Mouse (Mus musculus): ENCODE data around the gene Kif17.
"Not testable (repeated sequence)": the region's sequence is repeated elsewhere in the genome, so short reads cannot be mapped to it uniquely, and the experiment has no call there.

Gene Kif17

DNA sequence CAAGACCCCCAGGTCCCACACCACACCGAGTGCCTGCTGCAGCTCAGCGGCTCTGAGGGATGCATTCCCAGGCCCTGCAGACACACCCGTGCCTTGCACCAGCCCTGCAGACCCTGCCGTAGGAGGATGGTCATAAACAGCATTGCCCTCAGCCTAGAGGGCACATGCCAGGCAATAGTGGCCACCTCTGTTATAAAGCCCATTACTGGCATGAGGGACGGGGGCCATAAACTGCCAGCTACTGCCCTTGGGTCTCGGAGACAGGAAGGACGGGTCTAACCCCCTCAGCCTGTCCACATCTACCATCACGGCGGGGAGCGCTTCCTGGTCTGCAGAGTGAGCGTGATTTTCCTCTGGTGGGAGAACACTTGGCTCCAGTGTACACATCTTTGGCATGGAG lies 62.8 kb downstream of the Kif17 start:
- DNase-seq (ENCODE audit: low spot score in 2 of 2) = no peak

DNA sequence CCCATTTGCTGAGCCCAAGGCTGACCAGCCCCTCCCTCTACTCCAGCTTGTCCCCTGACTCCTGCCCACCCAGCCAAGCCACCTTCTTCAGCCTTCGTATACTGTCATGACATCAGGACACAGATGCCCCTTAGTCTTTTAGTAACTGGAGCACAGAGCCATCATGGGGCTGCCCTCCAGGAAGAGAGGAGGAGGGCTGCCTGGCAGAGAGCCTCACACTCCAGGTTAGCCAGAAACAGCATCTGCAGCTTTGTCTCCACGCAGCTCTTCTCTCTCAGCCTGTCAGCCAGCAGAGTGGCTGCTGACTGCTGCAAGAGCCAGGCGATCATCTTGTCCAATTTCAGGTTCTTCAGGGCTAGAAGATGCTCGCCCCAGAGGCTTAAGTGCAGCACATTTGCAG lies 63.6 kb downstream of the Kif17 start:
- no peak for DNase-seq (ENCODE audit: low spot score in 2 of 2)

GRCm38 (mm10) chr4:138315781-138316180 lies 65.5 kb downstream of the Kif17 start:
- DNase-seq (ENCODE audit: low spot score in 2 of 2) = no peak

DNA sequence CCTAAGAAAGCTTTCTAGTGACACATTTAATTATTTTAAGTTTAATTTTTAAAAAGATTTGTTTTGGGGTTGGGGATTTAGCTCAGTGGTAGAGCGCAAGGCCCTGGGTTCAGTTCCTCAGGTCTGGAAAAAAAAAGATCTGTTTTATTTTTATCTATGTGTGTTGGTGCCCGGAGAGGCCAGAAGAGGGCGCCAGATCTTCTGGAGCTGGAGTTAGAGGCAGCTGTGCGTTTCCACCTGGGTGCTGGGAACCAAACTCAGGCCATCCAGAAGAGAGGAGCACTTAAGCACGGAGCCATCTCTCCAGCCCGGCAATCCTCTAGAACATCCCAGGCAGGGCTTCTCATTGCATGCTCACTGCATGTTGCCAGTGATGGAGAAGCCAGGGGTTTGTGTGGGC lies 66.1 kb downstream of the Kif17 start:
- no peak for DNase-seq (ENCODE audit: low spot score in 2 of 2)

DNA sequence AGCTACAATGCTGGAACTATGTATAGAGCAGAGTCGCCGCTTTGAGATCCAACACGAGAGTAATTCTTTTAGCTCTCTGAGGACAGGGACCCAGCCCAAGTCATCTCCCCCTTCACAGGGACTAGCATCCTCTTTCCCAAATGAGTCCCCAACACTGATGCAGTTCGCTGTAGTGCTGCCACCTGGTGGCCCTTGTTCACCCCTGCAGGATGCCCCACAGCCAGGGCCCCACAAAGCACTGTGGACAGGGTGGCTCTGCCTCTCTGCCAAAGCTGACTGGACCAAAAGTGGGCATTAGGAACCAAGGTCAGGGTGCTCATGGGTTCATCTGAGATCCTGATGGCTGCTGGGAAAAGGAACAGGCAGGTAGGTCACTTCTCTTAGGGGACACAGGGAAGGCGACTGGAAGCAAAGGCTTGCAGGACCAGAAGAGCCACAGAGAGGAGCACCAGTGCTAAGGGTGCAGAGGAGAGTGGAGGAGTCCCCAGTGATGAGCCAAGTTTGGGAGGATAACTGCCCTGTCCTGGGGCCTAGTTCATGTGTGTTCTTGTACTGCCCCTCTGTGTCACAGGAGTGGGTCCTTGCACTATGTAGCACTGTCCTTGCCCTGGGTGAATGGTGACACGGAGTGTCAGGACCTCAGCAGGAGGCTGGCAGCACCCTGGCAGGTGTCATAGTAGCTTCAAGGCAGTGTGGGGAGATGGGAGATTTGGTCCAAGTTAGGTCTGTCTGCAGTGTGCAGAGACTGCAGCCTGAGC lies 68.5 kb downstream of the Kif17 start:
- DNase-seq (ENCODE audit: low spot score in 2 of 2) = no peak

GRCm38 (mm10) chr4:138319508-138319907 lies 69.3 kb downstream of the Kif17 start:
- peak; percentile 66 to 80 for DNase-seq (ENCODE audit: low spot score in 2 of 2)

DNA sequence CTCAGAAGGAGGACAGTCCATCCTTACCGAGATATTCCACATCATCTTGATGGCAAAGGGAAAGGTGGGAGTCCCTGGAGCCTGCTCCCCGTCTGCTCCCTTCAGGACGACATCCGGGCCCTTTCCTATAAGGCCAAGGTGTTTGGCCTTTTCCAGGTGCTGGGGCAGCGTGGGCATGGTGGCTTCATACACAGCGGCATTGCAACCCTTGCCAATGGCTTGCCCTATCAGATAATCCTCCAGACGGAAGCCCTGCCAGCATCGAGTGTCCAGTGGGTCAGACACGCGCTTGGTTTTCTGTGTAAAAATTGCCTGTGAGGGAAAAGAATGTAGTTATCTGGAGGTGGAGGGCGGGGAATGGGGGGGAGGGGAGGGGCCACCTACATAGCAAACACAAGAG lies 70.5 kb downstream of the Kif17 start:
- DNase-seq (ENCODE audit: low spot score in 2 of 2) = no peak

DNA sequence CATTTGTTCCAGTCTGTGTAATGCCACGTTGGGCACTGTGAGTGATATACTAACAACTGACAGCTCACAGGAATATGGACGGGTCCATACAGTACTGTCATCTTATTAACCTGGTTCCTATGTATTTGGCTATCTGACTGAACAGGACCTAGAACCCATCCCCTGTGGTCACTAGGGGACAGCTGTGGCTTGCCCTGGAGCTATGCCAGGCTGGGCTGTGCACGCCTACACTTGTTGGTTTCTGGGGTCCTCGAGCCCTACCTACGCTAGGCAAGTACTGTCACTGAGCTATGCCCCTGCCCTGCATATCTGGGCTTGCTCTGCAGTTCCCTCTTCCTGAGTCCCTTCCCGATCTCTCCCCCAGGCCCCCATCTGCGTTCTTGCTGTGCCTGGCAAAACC lies 71.3 kb downstream of the Kif17 start:
- DNase-seq (ENCODE audit: low spot score in 2 of 2) = no peak

GRCm38 (mm10) chr4:138322692-138323091 lies 72.5 kb downstream of the Kif17 start:
- DNase-seq (ENCODE audit: low spot score in 2 of 2) = no peak

- no peak for DNase-seq (ENCODE audit: low spot score in 2 of 2)
Measured at GRCm38 (mm10) chr4:138323753-138324152, 73.5 kb downstream of the Kif17 start.

GRCm38 (mm10) chr4:138324451-138324850 lies 74.2 kb downstream of the Kif17 start:
- no peak for DNase-seq (ENCODE audit: low spot score in 2 of 2)

DNA sequence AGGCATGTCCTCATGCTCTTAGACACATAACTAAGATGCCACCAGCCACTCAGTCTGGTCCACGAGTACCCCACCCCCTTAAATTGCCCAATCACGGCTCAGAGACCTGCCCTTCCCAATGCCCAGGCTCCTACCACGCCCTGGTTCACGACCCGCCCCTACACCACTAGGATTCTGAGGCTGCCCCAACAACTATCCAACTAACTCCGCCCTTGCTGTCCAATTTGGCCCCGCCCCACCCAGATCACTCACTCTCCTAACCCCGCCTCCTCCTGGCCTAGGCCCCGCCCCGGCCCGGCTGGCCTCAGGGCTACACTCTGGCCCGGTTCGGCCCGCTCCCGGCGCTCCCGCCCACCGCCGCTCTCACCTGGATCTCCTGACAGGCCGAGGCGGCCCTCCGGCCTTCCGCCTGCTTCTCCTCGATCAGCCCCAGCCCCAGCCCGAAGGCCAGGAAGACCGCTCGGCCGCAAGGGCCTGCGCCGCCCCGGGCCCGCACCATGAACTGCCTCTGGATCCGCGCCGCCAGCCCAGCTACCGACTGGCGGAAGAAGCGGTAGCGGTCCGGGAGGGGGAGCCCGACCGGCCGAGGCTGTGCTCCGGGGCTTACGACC lies 75.3 kb downstream of the Kif17 start:
- DNase-seq (ENCODE audit: low spot score in 2 of 2) = peak; percentile 96 to 98

- DNase-seq (ENCODE audit: low spot score in 2 of 2) = peak; percentile 83 to 94
Measured at GRCm38 (mm10) chr4:138326077-138326695, 76.0 kb downstream of the Kif17 start, which contains the start of gene Pink1. Gene Pink1, minus strand, starts transcription at chr4:138326307.

DNA sequence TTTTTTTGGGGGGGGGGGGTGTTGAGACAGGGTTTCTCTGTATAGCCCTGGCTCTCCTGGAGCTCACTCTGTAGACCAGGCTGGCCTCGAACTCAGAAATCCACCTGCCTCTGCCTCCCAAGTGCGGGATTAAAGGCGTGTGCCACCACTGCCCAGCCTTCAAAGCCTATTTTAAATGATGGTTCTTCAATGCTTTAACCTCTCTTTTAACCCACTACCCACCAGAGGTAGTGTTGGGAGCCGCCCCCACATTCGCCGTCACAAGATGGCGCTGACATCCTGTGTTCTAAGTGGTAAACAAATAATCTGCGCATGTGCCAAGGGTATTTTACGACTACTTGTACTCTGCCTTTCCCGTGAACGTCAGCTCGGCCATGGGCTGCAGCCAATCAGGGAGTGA lies 76.9 kb downstream of the Kif17 start:
- not testable (repeated sequence) for DNase-seq (ENCODE audit: low spot score in 2 of 2)

DNA sequence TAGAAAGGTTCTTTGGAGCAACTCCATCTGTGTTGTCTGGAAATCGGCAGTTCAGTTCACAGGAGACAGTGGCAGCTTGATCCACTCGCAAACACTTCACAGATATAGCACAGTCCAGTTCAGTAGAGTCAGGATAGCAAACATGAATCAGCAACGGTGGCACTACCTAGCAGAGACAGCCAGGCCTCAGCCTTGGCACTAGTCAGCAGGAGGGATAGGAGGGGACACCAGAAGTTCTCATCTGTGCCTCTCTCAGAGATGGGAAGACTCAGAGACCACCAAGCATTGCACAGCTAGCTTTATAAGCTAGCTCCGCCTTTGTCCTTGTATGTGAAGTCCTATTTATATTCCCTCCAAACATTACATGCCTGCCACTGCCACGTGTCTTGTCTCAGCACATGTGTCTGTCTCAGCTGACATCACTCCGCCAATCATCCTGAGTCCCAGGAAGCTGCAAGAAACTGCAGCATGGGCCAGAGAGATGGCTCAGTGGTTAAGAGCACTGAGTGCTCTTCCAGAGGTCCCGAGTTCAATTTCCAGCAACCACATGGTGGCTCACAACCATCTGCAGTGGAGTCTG lies 77.7 kb downstream of the Kif17 start:
- DNase-seq (ENCODE audit: low spot score in 2 of 2) = no peak

DNA sequence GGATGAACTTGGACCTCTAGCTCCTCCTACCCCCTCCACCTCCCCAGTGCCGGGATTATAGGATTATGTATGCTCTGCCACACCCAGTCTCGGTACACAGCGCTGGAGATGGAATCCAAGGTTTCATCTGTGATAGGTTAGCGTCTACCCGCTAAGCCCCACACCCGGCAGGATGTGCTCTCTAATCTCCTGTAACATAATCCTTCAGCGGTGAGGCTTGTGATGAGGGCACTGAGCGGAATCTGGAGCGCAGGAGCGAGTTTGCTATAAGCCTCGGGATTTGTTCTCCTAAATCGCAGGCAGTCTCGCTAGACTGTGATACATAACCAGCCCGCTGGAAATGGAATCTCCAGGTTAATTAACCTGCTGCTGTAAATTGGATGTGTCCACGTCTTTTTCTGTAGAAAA lies 80.0 kb downstream of the Kif17 start:
- no peak for DNase-seq (ENCODE audit: low spot score in 2 of 2)

GRCm38 (mm10) chr4:138331647-138332046 lies 81.4 kb downstream of the Kif17 start:
- DNase-seq (ENCODE audit: low spot score in 2 of 2) = no peak

GRCm38 (mm10) chr4:138333135-138333534 lies 82.9 kb downstream of the Kif17 start:
- DNase-seq (ENCODE audit: low spot score in 2 of 2) = no peak

DNA sequence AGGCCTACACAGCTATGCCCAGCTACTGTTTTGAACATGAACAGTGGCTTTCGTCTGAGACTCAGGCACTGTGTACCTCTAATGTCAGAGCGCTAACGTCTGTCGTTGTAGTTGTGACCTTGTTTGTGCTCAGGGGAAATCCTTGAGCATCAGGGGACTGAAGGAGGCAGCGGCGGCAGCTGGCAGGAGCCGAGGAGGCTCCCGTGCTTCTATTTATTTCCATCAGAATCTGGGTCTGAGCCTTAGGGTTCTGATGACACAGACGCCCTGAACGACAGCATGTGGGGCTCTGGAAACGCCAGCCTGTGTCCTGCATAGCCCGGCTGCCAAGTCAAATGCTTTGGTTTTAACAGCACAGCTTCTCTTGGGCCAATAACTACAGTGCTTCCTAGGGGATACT lies 84.8 kb downstream of the Kif17 start:
- no peak for DNase-seq (ENCODE audit: low spot score in 2 of 2)

DNA sequence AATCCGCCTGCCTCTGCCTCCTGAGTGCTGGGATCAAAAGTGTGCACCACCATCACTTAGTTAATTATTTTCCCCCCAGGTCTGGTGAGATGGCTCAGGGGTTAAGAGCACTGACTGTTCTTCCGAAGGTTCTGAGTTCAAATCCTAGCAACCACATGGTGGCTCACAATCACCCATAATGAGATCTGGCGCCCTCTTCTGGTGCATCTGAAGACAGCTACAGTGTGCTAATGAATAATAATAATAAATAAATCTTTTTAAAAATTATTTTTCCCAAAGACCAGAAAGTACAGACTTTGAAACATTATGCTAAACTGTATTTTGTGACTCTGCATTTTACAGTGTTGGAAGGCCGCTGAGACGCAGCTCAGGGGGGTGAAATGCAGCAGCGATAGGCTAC lies 85.4 kb downstream of the Kif17 start:
- no peak for DNase-seq (ENCODE audit: low spot score in 2 of 2)

- no peak for DNase-seq (ENCODE audit: low spot score in 2 of 2)
Measured at GRCm38 (mm10) chr4:138336876-138337275, 86.6 kb downstream of the Kif17 start.

GRCm38 (mm10) chr4:138337341-138337740 lies 87.1 kb downstream of the Kif17 start:
- DNase-seq (ENCODE audit: low spot score in 2 of 2) = no peak

- no peak for DNase-seq (ENCODE audit: low spot score in 2 of 2)
Measured at GRCm38 (mm10) chr4:138339963-138340362, 89.7 kb downstream of the Kif17 start.
